Mouse (Mus musculus) limb, embryonic 12.5 days (tissue): ENCODE measurements around the gene Hoxc13. TPM values are rescaled to one million over a fixed set of nuclear protein-coding genes. Genes with fewer than 3 reads are reported as not detected.
A peak's percentile ranks its signal among the peaks of the same experiment; 100 is the strongest.

Experiments used
- ATAC-seq: fragments of 200-750 bp; cut with Nextera tagmentation; 2 replicates; pipeline ENCODE4 v1.8.0; 2017; ENCODE audit warnings: low read depth, moderate TSS enrichment; ENCODE audit not compliant: insufficient number of reproducible peaks, insufficient read depth, low FRiP score, low TSS enrichment
- H3K27ac ChIP-seq: fragments of 300-500 bp; sonication (generic); 2 replicates; pipeline ENCODE4 v1.5.1; 2016; ENCODE audit warnings: mild to moderate bottlenecking, moderate library complexity
- H3K27me3 ChIP-seq: fragments of 300-500 bp; sonication (generic); 2 replicates; pipeline ENCODE4 v1.6.1; 2016; ENCODE audit warnings: mild to moderate bottlenecking, moderate library complexity
- H3K36me3 ChIP-seq: fragments of 300-500 bp; sonication (generic); 2 replicates; pipeline ENCODE4 v1.6.1; 2016; ENCODE audit warnings: mild to moderate bottlenecking, moderate library complexity
- H3K4me1 ChIP-seq: fragments of 300-500 bp; sonication (generic); replicated peaks from 2 replicates; pipeline ENCODE4 v1.6.1; 2016
- H3K4me2 ChIP-seq: fragments of 300-500 bp; sonication (generic); 2 replicates; pipeline ENCODE4 v1.6.1; 2016; ENCODE audit warnings: mild to moderate bottlenecking, moderate library complexity
- H3K4me3 ChIP-seq: fragments of 300-500 bp; sonication (generic); replicated peaks from 2 replicates; pipeline ENCODE4 v1.5.1; 2016; ENCODE audit warnings: mild to moderate bottlenecking
- H3K9ac ChIP-seq: fragments of 300-500 bp; sonication (generic); replicated peaks from 2 replicates; pipeline ENCODE4 v1.6.1; 2016; ENCODE audit warnings: mild to moderate bottlenecking, moderate library complexity
- H3K9me3 ChIP-seq: fragments of 300-500 bp; sonication (generic); 2 replicates; pipeline ENCODE4 v1.6.1; 2016; ENCODE audit warnings: mild to moderate bottlenecking, moderate library complexity
- WGBS: fragments of 180-500 bp; shearing (Covaris S2); methylation state at CpG from one replicate; pipeline ENCODE4 v1.1.7; 2016; 5-methylcytosine and 5-hydroxymethylcytosine counted together
- microRNA-seq: library from miRNA; unstranded; fragments of <30 nt; microRNA quantifications from one replicate; pipeline ENCODE4, GENCODE M21; 2017
- polyA plus RNA-seq: library from polyadenylated mRNA; unstranded; fragments of >200 nt; fragmentation: Nextera tagmentation; extraction: Ambion mirVana; gene quantifications from 2 replicates; pipeline ENCODE4 v1.2.1, GENCODE M21; 2016

Hoxc13 gene
- polyA plus RNA-seq, 1 experiment from 2014 or later: 5.0 TPM

GRCm38 (mm10) chr15:102975688-102976111, 54.8 kb downstream of the Hoxc13 start:
- peaks cover 97% of the 10 kb centered on the region for H3K27me3 ChIP-seq
- H3K4me2 ChIP-seq: peak overlapping the region; percentile 82
- H3K27ac ChIP-seq: peak overlapping the region; percentile 73
- peak overlapping the region; percentile 40 for H3K4me3 ChIP-seq
- whole genome bisulfite sequencing: under 1% methylated on average over 21 of the region's 21 CpGs
- peaks cover 70% of the 10 kb centered on the region for H3K4me1 ChIP-seq
- H3K9ac ChIP-seq: peak overlapping the region; percentile 71
- no peaks in the 10 kb centered on the region for H3K36me3 ChIP-seq
- H3K9me3 ChIP-seq: no peaks in the 10 kb centered on the region
- no peak for ATAC-seq

DNA sequence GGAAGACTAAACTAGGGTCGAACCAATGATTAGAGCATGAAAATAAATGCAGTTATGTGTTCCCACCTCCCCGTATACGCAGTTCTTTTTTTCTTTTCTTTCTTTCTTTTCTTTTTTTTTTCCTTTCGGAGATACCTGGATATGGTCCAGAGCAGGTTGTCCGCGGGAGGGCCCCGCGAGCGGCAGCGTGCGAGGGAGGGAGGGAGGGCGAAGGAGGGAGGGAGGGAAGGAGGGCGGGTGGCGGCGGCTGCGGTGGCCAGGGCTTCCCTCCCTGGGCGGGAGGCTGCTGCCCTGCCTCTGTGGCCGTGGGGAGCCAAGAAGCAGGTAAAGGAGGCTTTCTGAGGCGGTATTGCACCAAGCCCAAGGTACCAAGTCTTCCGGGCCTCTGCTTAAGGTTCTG, 55.3 kb downstream of the Hoxc13 start, which contains the start of gene Hoxc9:
Gene Hoxc9 (plus strand): TSS at position 269 of the 400 bp plus-strand sequence.
- Histone ChIP-seq H3K36me3 (no peaks in the 10 kb centered on the region), H3K4me3 (peak within 1 kb of the TSS; percentile 40), H3K27ac (peak within 1 kb of the TSS; percentile 73), H3K9me3 (no peaks in the 10 kb centered on the region), H3K9ac (peak within 1 kb of the TSS; percentile 71), H3K4me1 (peaks cover 71% of the 10 kb centered on the region), H3K4me2 (peak within 1 kb of the TSS; percentile 82), H3K27me3 (peaks cover 97% of the 10 kb centered on the region)
- ATAC-seq: no peak
- under 1% methylated on average over 12 of the region's 20 CpGs for WGBS

GRCm38 (mm10) chr15:102976631-102977422, 55.9 kb downstream of the Hoxc13 start:
- no peaks in the 10 kb centered on the region for H3K36me3 ChIP-seq
- 2% methylated on average over 37 of the region's 37 CpGs for WGBS
- peak overlapping the region; percentile 73 for H3K27ac ChIP-seq
- no peak for ATAC-seq
- peak overlapping the region; percentile 40 for H3K4me3 ChIP-seq
- peaks cover 73% of the 10 kb centered on the region for H3K4me1 ChIP-seq
- H3K9me3 ChIP-seq: no peaks in the 10 kb centered on the region
- peaks cover 98% of the 10 kb centered on the region for H3K27me3 ChIP-seq
- peak overlapping the region; percentile 71 for H3K9ac ChIP-seq
- peak overlapping the region; percentile 82 for H3K4me2 ChIP-seq

DNA sequence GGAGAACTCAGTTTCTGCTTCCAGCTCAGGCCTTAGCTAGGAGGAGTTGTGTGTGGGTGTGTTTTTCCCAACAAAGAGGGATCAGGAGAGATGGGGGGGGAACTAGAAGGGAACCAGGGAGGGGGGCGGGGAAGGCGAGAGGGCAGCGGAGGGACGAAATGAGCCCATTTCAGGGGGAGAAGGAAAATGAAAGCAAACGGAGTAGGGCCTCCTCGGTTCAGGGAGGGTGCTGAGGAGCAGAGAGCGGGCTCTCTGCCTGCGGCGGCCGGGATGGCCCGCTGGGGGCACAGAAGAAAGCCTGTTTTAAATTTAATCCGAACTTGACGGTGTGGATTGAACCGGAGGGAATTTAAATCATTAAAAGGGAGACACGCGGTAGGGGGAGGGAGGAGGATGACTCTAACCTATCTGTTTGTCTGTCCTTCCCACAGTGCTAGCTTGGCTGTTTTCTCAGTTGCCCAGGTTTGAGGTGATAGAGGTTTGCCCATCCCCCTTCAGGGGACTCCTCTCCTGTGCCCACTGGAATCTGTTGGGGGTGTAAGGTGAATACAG, 56.6 kb downstream of the Hoxc13 start:
- H3K4me2 ChIP-seq: peak overlapping the region; percentile 82
- no peak for ATAC-seq
- no peaks in the 10 kb centered on the region for H3K9me3 ChIP-seq
- H3K4me1 ChIP-seq: peaks cover 74% of the 10 kb centered on the region
- under 1% methylated on average over 16 of the region's 16 CpGs for WGBS
- H3K27me3 ChIP-seq: peaks cover 98% of the 10 kb centered on the region
- no peaks in the 10 kb centered on the region for H3K36me3 ChIP-seq
- H3K27ac ChIP-seq: peak overlapping the region; percentile 73
- H3K9ac ChIP-seq: peak overlapping the region; percentile 71
- H3K4me3 ChIP-seq: peak overlapping the region; percentile 40

Small RNAs within 50 kb of the gene (microRNA-seq; reads per million reads assigned to microRNA genes)
- 1,745 reads per million, percentile 80 among the genes with 10 or more reads in this experiment for gene Mir196a-2

Other genes with a start within 250 kb of the Hoxc13 start
- 61.4 and 72.9 TPM in 2 replicates for gene Atp5g2, start 248.8 kb upstream of the Hoxc13 start, polyA plus RNA-seq
- 43.0 and 49.4 TPM in 2 replicates for gene Calcoco1, start 198.9 kb upstream of the Hoxc13 start, polyA plus RNA-seq
- 2.0 and 2.8 TPM in 2 replicates for gene Hoxc12, start 15.7 kb downstream of the Hoxc13 start, polyA plus RNA-seq
- gene Hoxc11, start 33.3 kb downstream of the Hoxc13 start, polyA plus RNA-seq: 3.5 and 5.2 TPM in 2 replicates
- gene Hoxc10, start 45.7 kb downstream of the Hoxc13 start, polyA plus RNA-seq: 20.7 and 21.2 TPM in 2 replicates
- gene Hoxc5, start 46.3 kb downstream of the Hoxc13 start, polyA plus RNA-seq: 6.3 and 12.2 TPM in 2 replicates
- 3.6 TPM in 2 replicates for gene Hoxc9, start 55.3 kb downstream of the Hoxc13 start, polyA plus RNA-seq
- gene Hoxc8, start 69.5 kb downstream of the Hoxc13 start, polyA plus RNA-seq: 3.9 and 4.0 TPM in 2 replicates
- gene Hoxc6, start 77.2 kb downstream of the Hoxc13 start, polyA plus RNA-seq: 3.9 and 4.4 TPM in 2 replicates
- gene Hoxc4, start 97.8 kb downstream of the Hoxc13 start, polyA plus RNA-seq: 3.8 and 6.7 TPM in 2 replicates
- gene Smug1, start 246.0 kb downstream of the Hoxc13 start, polyA plus RNA-seq: 14.6 and 15.2 TPM in 2 replicates